Mouse (Mus musculus) liver, postnatal 0 days (tissue): ENCODE measurements around the gene Atp1a3.

Experiments used
- CTCF ChIP-seq: sonication (generic); IDR thresholded peaks from 2 replicates; pipeline ENCODE4 v1.5.1; 2016; ENCODE audit warnings: antibody characterized with exemption, low read depth
- EP300 ChIP-seq: IDR thresholded peaks from 2 replicates; pipeline ENCODE4 v1.6.1; 2016; ENCODE audit warnings: antibody characterized with exemption, low read depth, mild to moderate bottlenecking

DNA sequence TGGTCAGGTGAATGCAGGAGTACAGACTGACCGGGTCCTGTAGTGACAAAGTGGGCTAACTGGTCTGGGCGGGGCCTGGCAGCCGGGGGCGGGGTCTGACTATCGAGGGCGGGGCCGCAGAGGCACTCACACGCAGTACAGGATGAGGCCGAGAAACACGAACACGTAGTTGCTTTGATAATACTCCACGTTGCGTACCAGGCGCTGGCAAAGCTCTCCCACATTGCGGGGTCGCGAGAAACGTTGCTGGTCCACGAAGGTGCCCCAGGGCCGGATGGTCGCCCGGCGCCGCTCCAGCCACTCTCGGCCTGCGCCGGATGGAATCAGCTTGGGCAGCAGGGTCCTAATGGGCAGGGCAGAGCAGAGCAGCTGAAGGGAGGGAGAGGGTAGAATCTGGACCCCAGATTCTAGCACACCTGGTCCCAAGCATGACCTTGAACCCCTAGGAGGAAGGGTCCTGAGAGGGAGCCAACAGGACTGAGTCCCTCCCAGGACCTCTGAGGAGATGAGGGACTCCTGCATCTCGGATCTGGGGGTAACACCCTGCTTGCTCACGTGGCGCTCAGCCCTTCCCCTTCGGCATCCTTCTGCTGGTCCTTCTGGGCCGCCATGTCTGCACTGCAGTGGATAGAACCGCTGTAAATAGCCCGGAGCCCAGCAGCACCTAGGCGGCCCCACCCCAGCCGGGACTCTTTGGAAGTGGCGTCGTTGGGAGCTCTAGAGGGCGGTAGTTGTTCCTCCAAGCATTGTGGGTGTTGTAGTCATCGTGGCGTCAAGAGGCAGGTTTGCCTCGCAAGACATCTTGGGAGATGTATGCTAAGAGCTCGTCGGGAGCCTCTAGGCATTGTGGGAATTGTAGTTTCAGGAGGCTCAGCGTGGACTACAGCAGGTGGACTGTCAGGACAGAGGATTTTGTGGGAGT, 33.5 kb downstream of the Atp1a3 start, which contains the start of gene Rabac1:
- peak; percentile 74 for TF ChIP-seq CTCF
- TF ChIP-seq EP300, result no peak
